Mouse (Mus musculus): Measurements from ENCODE around the gene Macc1. TPM values are rescaled to one million over a fixed set of nuclear protein-coding genes. Genes with fewer than 3 reads are reported as not detected.

The Macc1 gene
- polyA plus RNA-seq, 1 experiment from 2014 or later, result 0.24 TPM

- 53% methylated on average over 2 of the region's 2 CpGs for WGBS
- DNase-seq (ENCODE audit: low spot score), result no peak
- H3K4me3 ChIP-seq, result no peak overlapping the region
- no peaks in the 10 kb centered on the region for H3K27me3 ChIP-seq (ENCODE audit: insufficient read depth, poor library complexity, severe bottlenecking)
- H3K36me3 ChIP-seq, result no peaks in the 10 kb centered on the region
- H3K9me3 ChIP-seq, result no peaks in the 10 kb centered on the region
- no peak overlapping the region for H3K27ac ChIP-seq
- no peaks in the 10 kb centered on the region for H3K4me1 ChIP-seq (replicated peaks)
Observed at GRCm38 (mm10) chr12:119464040-119464939, 150.2 kb downstream of the Macc1 start.

- no peak overlapping the region for H3K4me3 ChIP-seq
- no peak for DNase-seq (ENCODE audit: low spot score)
- no peaks in the 10 kb centered on the region for H3K36me3 ChIP-seq
- no peaks in the 10 kb centered on the region for H3K4me1 ChIP-seq (replicated peaks)
- H3K27me3 ChIP-seq (ENCODE audit: insufficient read depth, poor library complexity, severe bottlenecking), result no peaks in the 10 kb centered on the region
- no peaks in the 10 kb centered on the region for H3K9me3 ChIP-seq
- no peak overlapping the region for H3K27ac ChIP-seq
- 76% methylated on average over 1 of the region's 1 CpGs for WGBS
Observed at GRCm38 (mm10) chr12:119464940-119465245, 150.8 kb downstream of the Macc1 start.

- Histone ChIP-seq H3K27ac (no peak overlapping the region), H3K27me3 (ENCODE audit: insufficient read depth, poor library complexity, severe bottlenecking) (no peaks in the 10 kb centered on the region), H3K36me3 (no peaks in the 10 kb centered on the region), H3K9me3 (no peaks in the 10 kb centered on the region), H3K4me1 (replicated peaks) (no peaks in the 10 kb centered on the region), H3K4me3 (no peak overlapping the region)
- no peak for DNase-seq (ENCODE audit: low spot score)
- WGBS, result 70% methylated on average over 1 of the region's 1 CpGs
Observed at GRCm38 (mm10) chr12:119467656-119468055, 153.6 kb downstream of the Macc1 start.

GRCm38 (mm10) chr12:119470260-119470659 is 156.2 kb downstream of the Macc1 start:
- no peak overlapping the region for H3K4me3 ChIP-seq
- H3K27me3 ChIP-seq (ENCODE audit: insufficient read depth, poor library complexity, severe bottlenecking), result no peaks in the 10 kb centered on the region
- no peaks in the 10 kb centered on the region for H3K9me3 ChIP-seq
- no peaks in the 10 kb centered on the region for H3K36me3 ChIP-seq
- no peaks in the 10 kb centered on the region for H3K4me1 ChIP-seq (replicated peaks)
- H3K27ac ChIP-seq, result no peak overlapping the region
- DNase-seq (ENCODE audit: low spot score), result no peak

- Histone ChIP-seq H3K9me3 (no peaks in the 10 kb centered on the region), H3K4me1 (replicated peaks) (no peaks in the 10 kb centered on the region), H3K27ac (no peak overlapping the region), H3K4me3 (no peak overlapping the region), H3K36me3 (no peaks in the 10 kb centered on the region), H3K27me3 (ENCODE audit: insufficient read depth, poor library complexity, severe bottlenecking) (no peaks in the 10 kb centered on the region)
- WGBS, result 81% methylated on average over 2 of the region's 2 CpGs
- no peak for DNase-seq (ENCODE audit: low spot score)
Observed at GRCm38 (mm10) chr12:119483296-119483695, 169.2 kb downstream of the Macc1 start.

GRCm38 (mm10) chr12:119483922-119484631 is 170.0 kb downstream of the Macc1 start:
- Histone ChIP-seq H3K36me3 (no peaks in the 10 kb centered on the region), H3K27ac (no peak overlapping the region), H3K4me1 (replicated peaks) (no peaks in the 10 kb centered on the region), H3K27me3 (ENCODE audit: insufficient read depth, poor library complexity, severe bottlenecking) (no peaks in the 10 kb centered on the region), H3K9me3 (no peaks in the 10 kb centered on the region), H3K4me3 (no peak overlapping the region)
- DNase-seq (ENCODE audit: low spot score), result no peak
- 91% methylated on average over 5 of the region's 5 CpGs for WGBS

- H3K27me3 ChIP-seq (ENCODE audit: insufficient read depth, poor library complexity, severe bottlenecking), result no peaks in the 10 kb centered on the region
- no peaks in the 10 kb centered on the region for H3K9me3 ChIP-seq
- H3K36me3 ChIP-seq, result no peaks in the 10 kb centered on the region
- DNase-seq (ENCODE audit: low spot score), result no peak
- no peak overlapping the region for H3K4me3 ChIP-seq
- H3K27ac ChIP-seq, result no peak overlapping the region
- H3K4me1 ChIP-seq (replicated peaks), result no peaks in the 10 kb centered on the region
Observed at GRCm38 (mm10) chr12:119511145-119511544, 197.1 kb downstream of the Macc1 start.

Other genes with a start within 250 kb of the Macc1 start
- 20.9 and 21.8 TPM in 2 replicates for gene Itgb8, start 75.5 kb upstream of the Macc1 start, polyA plus RNA-seq (2016; fragmentation: Nextera tagmentation; extraction: Ambion mirVana)